Mouse (Mus musculus) heart, embryonic 14.5 days (tissue): Measurements from ENCODE around the gene Ccser1. TPM values are rescaled to one million over a fixed set of nuclear protein-coding genes. Genes with fewer than 3 reads are reported as not detected.

Experiments used
- ATAC-seq: fragments of 200-750 bp; cut with Nextera tagmentation; 2 replicates; pipeline ENCODE4 v1.8.0; 2017; ENCODE audit warnings: low read depth, moderate TSS enrichment; ENCODE audit not compliant: insufficient number of reproducible peaks, insufficient read depth, low FRiP score
- H3K27ac ChIP-seq, 2 experiments: fragments of 200-500 bp in 1 of 2; fragments of 300-500 bp in 1 of 2; sonication (generic) in 1 of 2; replicated peaks in 1 of 2; 2 replicates each; pipeline ENCODE4 v1.5.1; 2012 to 2014; ENCODE audit warnings: low read depth in 2 of 2, low read length in 2 of 2, control low read depth in 1 of 2, mild to moderate bottlenecking in 1 of 2, mixed read lengths in 1 of 2; ENCODE audit not compliant: control insufficient read depth in 1 of 2, insufficient read depth in 1 of 2
- H3K27me3 ChIP-seq: fragments of 300-500 bp; sonication (generic); 2 replicates; pipeline ENCODE4 v1.6.1; 2014; ENCODE audit warnings: mild to moderate bottlenecking, low read length, control low read depth; ENCODE audit not compliant: control insufficient read depth, insufficient read depth
- H3K36me3 ChIP-seq: fragments of 300-500 bp; sonication (generic); 2 replicates; pipeline ENCODE4 v1.6.1; 2014; ENCODE audit warnings: mild to moderate bottlenecking, control low read depth, low read length, mixed read lengths; ENCODE audit not compliant: control insufficient read depth, insufficient read depth
- H3K4me1 ChIP-seq, 2 experiments: fragments of 200-500 bp in 1 of 2; fragments of 300-500 bp in 1 of 2; sonication (generic) in 1 of 2; 2 replicates each; pipeline ENCODE4 v1.6.1; 2012 to 2014; ENCODE audit warnings: low read length in 2 of 2, control low read depth in 1 of 2, mixed read lengths in 1 of 2; ENCODE audit not compliant: control insufficient read depth in 2 of 2, insufficient read depth in 2 of 2
- H3K4me2 ChIP-seq: fragments of 300-500 bp; sonication (generic); 2 replicates; pipeline ENCODE4 v1.6.1; 2014; ENCODE audit warnings: mild to moderate bottlenecking, low read length
- H3K4me3 ChIP-seq, 2 experiments: fragments of 200-500 bp in 1 of 2; fragments of 300-500 bp in 1 of 2; sonication (generic) in 1 of 2; 2 replicates each; pipeline ENCODE4 v1.5.1; 2012 to 2014; ENCODE audit warnings: low read length in 2 of 2, mild to moderate bottlenecking in 2 of 2, control low read depth in 1 of 2, low read depth in 1 of 2, moderate library complexity in 1 of 2; ENCODE audit not compliant: control insufficient read depth in 1 of 2, insufficient read depth in 1 of 2
- H3K9ac ChIP-seq: fragments of 300-500 bp; sonication (generic); 2 replicates; pipeline ENCODE4 v1.6.1; 2014; ENCODE audit warnings: mild to moderate bottlenecking, low read length
- H3K9me3 ChIP-seq: fragments of 300-500 bp; sonication (generic); 2 replicates; pipeline ENCODE4 v1.6.1; 2016; ENCODE audit warnings: low read length, control low read depth; ENCODE audit not compliant: control insufficient read depth
- WGBS: fragments of 180-500 bp; shearing (Covaris S2); extraction: QIAGEN DNeasy Blood & Tissue Kit; methylation state at CpG from one replicate; pipeline ENCODE4 v1.1.7; 2014; 5-methylcytosine and 5-hydroxymethylcytosine counted together
- polyA plus RNA-seq: library from polyadenylated mRNA; unstranded; fragments of >200 nt; fragmentation: Nextera tagmentation; extraction: Ambion mirVana; gene quantifications from 2 replicates; pipeline ENCODE4 v1.2.1, GENCODE M21; 2014

Ccser1 gene
- polyA plus RNA-seq, 1 experiment from 2014 or later: 3.7 TPM

GRCm38 (mm10) chr6:62163826-62164225 lies 983.7 kb downstream of the Ccser1 start:
- no peak overlapping the region for H3K4me2 ChIP-seq
- no peak overlapping the region for H3K4me3 ChIP-seq
- H3K27me3 ChIP-seq: no peaks in the 10 kb centered on the region
- H3K36me3 ChIP-seq: no peaks in the 10 kb centered on the region
- ATAC-seq: no peak
- no peak overlapping the region for H3K9ac ChIP-seq
- H3K4me1 ChIP-seq: no peaks in the 10 kb centered on the region
- WGBS: 68% methylated on average over 3 of the region's 3 CpGs
- H3K9me3 ChIP-seq: no peaks in the 10 kb centered on the region
- no peak overlapping the region for H3K27ac ChIP-seq

GRCm38 (mm10) chr6:62196496-62197188 lies 1016.5 kb downstream of the Ccser1 start:
- Histone ChIP-seq H3K9ac (no peak overlapping the region), H3K27ac (no peak overlapping the region), H3K4me1 (no peaks in the 10 kb centered on the region), H3K4me3 (no peak overlapping the region), H3K27me3 (no peaks in the 10 kb centered on the region), H3K36me3 (no peaks in the 10 kb centered on the region), H3K4me2 (no peak overlapping the region), H3K9me3 (no peaks in the 10 kb centered on the region)
- no peak for ATAC-seq
- WGBS: 82% methylated on average over 6 of the region's 6 CpGs

- H3K4me2 ChIP-seq: 0 out of 2 replicates have a peak overlapping the region, but pooled peaks have one; percentile 13
- no peak for ATAC-seq
- WGBS: 43% methylated on average over 6 of the region's 6 CpGs
Observed at GRCm38 (mm10) chr6:62198768-62199167, 1018.6 kb downstream of the Ccser1 start.

GRCm38 (mm10) chr6:62205013-62205412 lies 1024.9 kb downstream of the Ccser1 start:
- Histone ChIP-seq H3K27ac (no peak overlapping the region), H3K9ac (no peak overlapping the region), H3K4me2 (no peak overlapping the region), H3K36me3 (no peaks in the 10 kb centered on the region), H3K9me3 (no peaks in the 10 kb centered on the region), H3K4me3 (no peak overlapping the region), H3K27me3 (no peaks in the 10 kb centered on the region), H3K4me1 (no peaks in the 10 kb centered on the region)
- WGBS: 51% methylated on average over 2 of the region's 2 CpGs
- no peak for ATAC-seq

More at GRCm38 (mm10) chr6:62198768-62199167, 1018.6 kb downstream of the Ccser1 start:
- H3K9ac ChIP-seq: no peak overlapping the region
- no peaks in the 10 kb centered on the region for H3K27me3 ChIP-seq
- H3K4me3 ChIP-seq: no peak overlapping the region
- H3K9me3 ChIP-seq: no peaks in the 10 kb centered on the region
- no peaks in the 10 kb centered on the region for H3K4me1 ChIP-seq
- no peak overlapping the region for H3K27ac ChIP-seq
- H3K36me3 ChIP-seq: no peaks in the 10 kb centered on the region

- no peak overlapping the region for H3K9ac ChIP-seq
- no peak overlapping the region for H3K4me2 ChIP-seq
- H3K4me1 ChIP-seq: no peaks in the 10 kb centered on the region
- no peaks in the 10 kb centered on the region for H3K27me3 ChIP-seq
- no peaks in the 10 kb centered on the region for H3K36me3 ChIP-seq
- no peaks in the 10 kb centered on the region for H3K9me3 ChIP-seq
- H3K4me3 ChIP-seq: no peak overlapping the region
- WGBS: 44% methylated on average over 1 of the region's 1 CpGs
- no peak for ATAC-seq
- H3K27ac ChIP-seq: no peak overlapping the region
Observed at GRCm38 (mm10) chr6:62221856-62222255, 1041.7 kb downstream of the Ccser1 start.

GRCm38 (mm10) chr6:62263899-62264298 lies 1083.8 kb downstream of the Ccser1 start:
- WGBS: 71% methylated on average over 1 of the region's 1 CpGs
- no peak overlapping the region for H3K4me3 ChIP-seq
- H3K4me2 ChIP-seq: no peak overlapping the region
- H3K36me3 ChIP-seq: no peaks in the 10 kb centered on the region
- H3K9ac ChIP-seq: no peak overlapping the region
- no peaks in the 10 kb centered on the region for H3K27me3 ChIP-seq
- H3K27ac ChIP-seq: no peak overlapping the region
- no peaks in the 10 kb centered on the region for H3K9me3 ChIP-seq
- no peak for ATAC-seq
- H3K4me1 ChIP-seq: no peaks in the 10 kb centered on the region

- no peak overlapping the region for H3K4me3 ChIP-seq
- no peaks in the 10 kb centered on the region for H3K9me3 ChIP-seq
- H3K27ac ChIP-seq: no peak overlapping the region
- H3K4me1 ChIP-seq: no peaks in the 10 kb centered on the region
- no peak overlapping the region for H3K4me2 ChIP-seq
- 75% methylated on average over 1 of the region's 1 CpGs for WGBS
- no peak for ATAC-seq
- H3K36me3 ChIP-seq: no peaks in the 10 kb centered on the region
- no peaks in the 10 kb centered on the region for H3K27me3 ChIP-seq
- H3K9ac ChIP-seq: no peak overlapping the region
Observed at GRCm38 (mm10) chr6:62264525-62264924, 1084.4 kb downstream of the Ccser1 start.

GRCm38 (mm10) chr6:62281256-62281655 lies 1101.1 kb downstream of the Ccser1 start:
- WGBS: 81% methylated on average over 3 of the region's 3 CpGs
- no peak overlapping the region for H3K9ac ChIP-seq

More at GRCm38 (mm10) chr6:62281256-62281655, 1101.1 kb downstream of the Ccser1 start:
- H3K9me3 ChIP-seq: no peaks in the 10 kb centered on the region
- H3K4me2 ChIP-seq: no peak overlapping the region
- H3K4me3 ChIP-seq: no peak overlapping the region
- H3K4me1 ChIP-seq: no peaks in the 10 kb centered on the region
- H3K36me3 ChIP-seq: no peaks in the 10 kb centered on the region
- H3K27ac ChIP-seq: no peak overlapping the region
- H3K27me3 ChIP-seq: no peaks in the 10 kb centered on the region
- ATAC-seq: no peak
